ENCODE assay signal across 8 mouse cellular contexts in the genomic region with DNA sequence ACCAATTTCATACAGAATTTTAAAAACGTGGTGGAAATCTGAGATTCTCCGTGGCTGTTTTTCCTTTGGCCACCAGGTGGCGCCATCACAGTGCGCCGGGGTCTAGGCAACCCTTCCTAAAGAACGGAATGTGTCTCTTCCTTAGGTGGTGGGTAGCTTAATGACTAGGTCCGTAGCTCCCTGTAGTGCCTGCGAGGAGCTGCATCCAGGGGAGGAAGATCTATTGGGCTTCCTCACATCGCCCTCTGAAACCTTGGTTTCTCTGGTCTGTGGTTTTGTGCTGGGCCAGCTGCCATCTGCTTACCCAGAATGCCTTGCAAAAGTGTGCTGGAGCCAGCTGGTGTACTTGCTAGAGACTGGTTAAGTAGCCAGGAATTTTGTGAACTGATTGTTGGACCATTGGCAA.
DNase-seq lines count a peak whose midpoint lies in the region; ATAC-seq lines count a peak whose summit lies in the region.

No protein-coding gene starts in this region.

- H3K27ac ChIP-seq in intestine, embryonic 15.5 days, result no peak overlapping the region
- peak overlapping the region; percentile 69; the same call in 1 of the 2 replicates for H3K27ac ChIP-seq in midbrain, embryonic 10.5 days (replicated peaks)

- ATAC-seq in megakaryocyte, adult 5-6 weeks (ENCODE audit: poor library complexity, severe bottlenecking), result no peak
- no peak for ATAC-seq in intestine, embryonic 15.5 days

- peaks cover 3% of the 10 kb centered on the region for H3K4me1 ChIP-seq in megakaryocyte, embryonic 14.5 days
- H3K4me1 ChIP-seq in intestine, embryonic 15.5 days (replicated peaks), result 0 out of 2 replicates have a peak, but pooled peaks cover 3% of the 10 kb centered on the region
- peaks cover 30% of the 10 kb centered on the region for H3K4me1 ChIP-seq in midbrain, embryonic 10.5 days

- DNase-seq in embryo, embryonic 10.5 days (ENCODE audit: low spot score), result peak; percentile 81
- DNase-seq in gastrocnemius, postnatal 36 days, result peak; percentile 70 to 72
- peak; percentile 70 to 74 for DNase-seq in left cerebral cortex, postnatal 10 days (ENCODE audit: extremely low spot score in 1 of 2, low spot score in 2 of 2)
- peak; percentile 71 for DNase-seq in midbrain, embryonic 10.5 days (ENCODE audit: low spot score)
- peak; percentile 1 for DNase-seq in splenic B cell, adult 2 months (ENCODE audit: low read depth, low spot score)

- H3K27me3 ChIP-seq in megakaryocyte, embryonic 14.5 days (replicated peaks), result no peaks in the 10 kb centered on the region
- H3K27me3 ChIP-seq in intestine, embryonic 15.5 days (replicated peaks), result no peaks in the 10 kb centered on the region
- H3K27me3 ChIP-seq in midbrain, embryonic 10.5 days (ENCODE audit: low read depth, poor library complexity, severe bottlenecking), result peaks cover 51% of the 10 kb centered on the region
- H3K27me3 ChIP-seq in splenic B cell, adult 2 months (ENCODE audit: control insufficient read depth, insufficient read depth, low read length, poor library complexity, severe bottlenecking), result no peaks in the 10 kb centered on the region; the same call in 1 of the 2 replicates

- H3K9me3 ChIP-seq in megakaryocyte, embryonic 14.5 days, result 0 out of 2 replicates have a peak, but pooled peaks cover 5% of the 10 kb centered on the region
- H3K9me3 ChIP-seq in intestine, embryonic 15.5 days, result no peaks in the 10 kb centered on the region
- H3K9me3 ChIP-seq in midbrain, embryonic 10.5 days (replicated peaks), result no peaks in the 10 kb centered on the region

- intact Hi-C loops in gastrocnemius, postnatal 36 days (cut with DNase I), result no loop called here
- intact Hi-C loops in left cerebral cortex, postnatal 10 days (cut with DNase I), result loop anchor here (2.0 to 10.0 kb wide), 3 partner anchors 271 to 1863 kb away; no protein-coding TSS in a partner anchor

- WGBS in intestine, embryonic 15.5 days, result 4% methylated on average over 9 of the region's 9 CpGs
- 3% methylated on average over 9 of the region's 9 CpGs for WGBS in midbrain, embryonic 10.5 days

- no peaks in the 10 kb centered on the region for H3K36me3 ChIP-seq in megakaryocyte, embryonic 14.5 days (replicated peaks; ENCODE audit: low read length)
- no peaks in the 10 kb centered on the region for H3K36me3 ChIP-seq in intestine, embryonic 15.5 days
- H3K36me3 ChIP-seq in midbrain, embryonic 10.5 days, result no peaks in the 10 kb centered on the region
- H3K36me3 ChIP-seq in splenic B cell, adult 2 months (ENCODE audit: control insufficient read depth, insufficient read depth, low read length, poor library complexity, severe bottlenecking), result no peaks in the 10 kb centered on the region

- H3K4me3 ChIP-seq in megakaryocyte, embryonic 14.5 days (replicated peaks), result peak overlapping the region; percentile 50
- H3K4me3 ChIP-seq in intestine, embryonic 15.5 days (replicated peaks), result no peak overlapping the region
- peak overlapping the region; percentile 28; the same call in 1 of the 2 replicates for H3K4me3 ChIP-seq in midbrain, embryonic 10.5 days

- H3K9ac ChIP-seq in intestine, embryonic 15.5 days, result no peak overlapping the region

- H3K4me2 ChIP-seq in intestine, embryonic 15.5 days (replicated peaks), result peak overlapping the region; percentile 51

Comparison
In these comparisons a context has a peak if more than half of its experiments do, and no peak if none do; other contexts are left out.
1. DNase-seq: peak in every context shown above with its lines; median percentile 81 in embryo, embryonic 10.5 days; 72 in left cerebral cortex, postnatal 10 days; 71 in gastrocnemius, postnatal 36 days; 71 in midbrain, embryonic 10.5 days; 1 in splenic B cell, adult 2 months.